Mouse (Mus musculus): ENCODE measurements around the gene Tcirg1. TPM values are rescaled to one million over a fixed set of nuclear protein-coding genes. Genes with fewer than 3 reads are reported as not detected.

Tcirg1 gene
- polyA plus RNA-seq, 1 experiment = 61.1 TPM

DNA sequence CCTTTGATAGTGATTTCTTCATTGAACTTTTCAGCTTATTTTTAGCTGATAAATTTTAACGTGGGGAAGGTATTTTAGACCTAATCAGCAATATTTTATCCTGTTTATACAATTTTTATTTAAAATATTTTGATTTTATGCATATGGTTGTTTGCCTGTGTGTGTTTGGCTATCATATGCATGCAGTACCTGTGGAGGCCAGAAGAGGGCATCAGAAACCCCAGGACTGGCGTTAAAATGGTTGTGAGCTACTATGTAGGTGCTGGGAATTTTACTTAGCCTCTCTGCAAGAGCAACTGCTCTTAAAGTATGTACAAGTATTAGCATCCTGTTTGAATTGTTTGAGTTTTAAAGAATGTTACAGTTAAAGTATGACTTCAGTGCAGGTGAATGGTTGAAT lies 42.0 kb downstream of the Tcirg1 start:
- peaks cover 47% of the 10 kb centered on the region for H3K79me3 ChIP-seq (ENCODE audit: low read depth)
- peaks cover 19% of the 10 kb centered on the region for H3K36me3 ChIP-seq (ENCODE audit: control insufficient read depth, insufficient read depth)
- no peak overlapping the region for H3K4me3 ChIP-seq (ENCODE audit: insufficient read depth, poor library complexity, severe bottlenecking)
- peaks cover 73% of the 10 kb centered on the region for H3K79me2 ChIP-seq (ENCODE audit: control insufficient read depth, insufficient read depth)
- H3K27me3 ChIP-seq (ENCODE audit: control insufficient read depth, insufficient read depth, insufficient read length) = no peaks in the 10 kb centered on the region
- TF ChIP-seq MYOG (IDR thresholded peaks at IDR 0.05; ENCODE audit: control insufficient read depth, extremely low read depth, insufficient read length) (no peak), FOSL1 (IDR thresholded peaks at IDR 0.05; ENCODE audit: insufficient read depth, low read length, poor library complexity, severe bottlenecking) (no peak), USF1 (IDR thresholded peaks at IDR 0.05; ENCODE audit: low read depth) (no peak), MYOD1 (IDR thresholded peaks at IDR 0.05; ENCODE audit: control insufficient read depth, insufficient read length, low read depth) (no peak), MAX (IDR thresholded peaks at IDR 0.05) (no peak), CEBPB (IDR thresholded peaks at IDR 0.05; ENCODE audit: low read depth) (no peak)
- H3ac ChIP-seq (ENCODE audit: control insufficient read depth, insufficient read length, low read depth) = no peak overlapping the region

DNA sequence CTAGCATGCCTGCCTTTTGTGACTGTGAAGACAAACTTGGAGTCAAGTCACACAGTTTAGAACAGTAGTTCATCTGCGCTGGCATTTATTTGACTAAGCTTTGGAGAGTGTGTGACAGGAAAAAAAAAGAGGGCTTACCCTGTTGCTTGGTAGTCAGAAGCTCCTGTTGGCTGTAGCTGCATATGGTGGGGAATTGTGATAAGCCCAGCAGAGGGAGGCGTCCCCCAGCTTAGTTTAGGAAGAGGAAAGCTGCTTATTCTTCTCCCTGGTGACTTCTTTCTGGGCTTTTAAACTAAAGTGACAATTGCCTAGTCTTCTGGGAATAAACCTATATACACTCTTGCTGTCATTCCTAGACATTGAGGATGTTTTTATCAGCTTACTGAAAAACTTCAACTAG lies 44.2 kb downstream of the Tcirg1 start:
- Histone ChIP-seq H3ac (ENCODE audit: control insufficient read depth, insufficient read length, low read depth) (no peak overlapping the region), H3K79me2 (ENCODE audit: control insufficient read depth, insufficient read depth) (peaks cover 80% of the 10 kb centered on the region), H3K79me3 (ENCODE audit: low read depth) (peaks cover 66% of the 10 kb centered on the region), H3K27me3 (ENCODE audit: control insufficient read depth, insufficient read depth, insufficient read length) (no peaks in the 10 kb centered on the region), H3K4me3 (ENCODE audit: insufficient read depth, poor library complexity, severe bottlenecking) (no peak overlapping the region), H3K36me3 (ENCODE audit: control insufficient read depth, insufficient read depth) (peaks cover 21% of the 10 kb centered on the region)
- TF ChIP-seq MAX (IDR thresholded peaks at IDR 0.05) (no peak), MYOD1 (IDR thresholded peaks at IDR 0.05; ENCODE audit: control insufficient read depth, insufficient read length, low read depth) (no peak), FOSL1 (IDR thresholded peaks at IDR 0.05; ENCODE audit: insufficient read depth, low read length, poor library complexity, severe bottlenecking) (no peak), CEBPB (IDR thresholded peaks at IDR 0.05; ENCODE audit: low read depth) (no peak), MYOG (IDR thresholded peaks at IDR 0.05; ENCODE audit: control insufficient read depth, extremely low read depth, insufficient read length) (no peak), USF1 (IDR thresholded peaks at IDR 0.05; ENCODE audit: low read depth) (no peak), CTCF (IDR thresholded peaks at IDR 0.05; ENCODE audit: control insufficient read depth, insufficient read depth, insufficient read length) (no peak)

DNA sequence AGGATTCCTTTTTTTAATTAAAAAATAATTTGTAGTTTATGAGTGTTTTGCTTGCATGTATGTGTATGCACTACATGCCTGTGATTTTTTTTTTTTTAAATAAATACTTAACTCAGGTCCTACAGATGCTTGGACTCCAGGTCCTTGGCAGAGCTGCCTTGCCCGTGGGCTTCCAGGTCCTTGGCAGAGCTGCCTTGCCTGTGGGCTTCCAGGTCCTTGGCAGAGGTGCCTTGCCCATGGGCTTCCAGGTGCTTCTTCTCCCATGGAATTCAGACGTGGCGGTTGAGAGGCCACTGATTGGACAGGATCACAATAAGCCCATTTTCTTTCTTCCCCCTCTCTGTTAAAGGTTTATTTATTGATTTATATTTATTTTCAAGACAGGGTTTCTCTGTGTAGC lies 49.7 kb downstream of the Tcirg1 start:
- H3ac ChIP-seq (ENCODE audit: control insufficient read depth, insufficient read length, low read depth) = no peak overlapping the region
- peaks cover 12% of the 10 kb centered on the region for H3K36me3 ChIP-seq (ENCODE audit: control insufficient read depth, insufficient read depth)
- H3K27me3 ChIP-seq (ENCODE audit: control insufficient read depth, insufficient read depth, insufficient read length) = no peaks in the 10 kb centered on the region
- TF ChIP-seq MYOG (IDR thresholded peaks at IDR 0.05; ENCODE audit: control insufficient read depth, extremely low read depth, insufficient read length) = no peak
- TF ChIP-seq USF1 (IDR thresholded peaks at IDR 0.05; ENCODE audit: low read depth) = no peak
- no peak for TF ChIP-seq FOSL1 (IDR thresholded peaks at IDR 0.05; ENCODE audit: insufficient read depth, low read length, poor library complexity, severe bottlenecking)
- no peak for TF ChIP-seq CEBPB (IDR thresholded peaks at IDR 0.05; ENCODE audit: low read depth)
- no peak for TF ChIP-seq CTCF (IDR thresholded peaks at IDR 0.05; ENCODE audit: control insufficient read depth, insufficient read depth, insufficient read length)
- no peak for TF ChIP-seq MYOD1 (IDR thresholded peaks at IDR 0.05; ENCODE audit: control insufficient read depth, insufficient read length, low read depth)
- no peak for TF ChIP-seq MAX (IDR thresholded peaks at IDR 0.05)
- H3K79me3 ChIP-seq (ENCODE audit: low read depth) = peaks cover 85% of the 10 kb centered on the region
- H3K4me3 ChIP-seq (ENCODE audit: insufficient read depth, poor library complexity, severe bottlenecking) = no peak overlapping the region
- peaks cover 100% of the 10 kb centered on the region for H3K79me2 ChIP-seq (ENCODE audit: control insufficient read depth, insufficient read depth)

DNA sequence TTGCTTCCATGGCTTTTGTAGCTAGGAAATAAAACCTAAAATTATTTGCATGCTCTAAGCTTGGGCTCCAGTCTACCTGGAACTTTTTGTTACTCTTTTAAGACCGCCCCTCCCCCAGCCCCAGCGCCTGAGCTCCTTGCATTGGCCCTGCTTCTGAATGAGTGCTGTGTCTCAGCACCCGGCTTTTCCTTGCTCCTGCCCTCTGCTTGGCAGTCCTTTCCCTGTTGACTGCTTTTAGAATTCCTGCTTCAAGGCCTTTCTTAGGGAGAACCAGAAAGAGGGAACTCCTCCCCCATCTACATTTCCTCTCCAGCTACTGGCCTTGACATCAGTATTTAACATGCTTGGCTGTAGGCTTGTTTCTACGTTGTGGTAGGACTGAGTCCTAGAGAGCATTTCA lies 51.3 kb downstream of the Tcirg1 start:
- peaks cover 85% of the 10 kb centered on the region for H3K79me2 ChIP-seq (ENCODE audit: control insufficient read depth, insufficient read depth)
- no peaks in the 10 kb centered on the region for H3K27me3 ChIP-seq (ENCODE audit: control insufficient read depth, insufficient read depth, insufficient read length)
- TF ChIP-seq MAX (IDR thresholded peaks at IDR 0.05) (no peak), FOSL1 (IDR thresholded peaks at IDR 0.05; ENCODE audit: insufficient read depth, low read length, poor library complexity, severe bottlenecking) (no peak), MYOG (IDR thresholded peaks at IDR 0.05; ENCODE audit: control insufficient read depth, extremely low read depth, insufficient read length) (no peak), CTCF (IDR thresholded peaks at IDR 0.05; ENCODE audit: control insufficient read depth, insufficient read depth, insufficient read length) (no peak), USF1 (IDR thresholded peaks at IDR 0.05; ENCODE audit: low read depth) (no peak), CEBPB (IDR thresholded peaks at IDR 0.05; ENCODE audit: low read depth) (no peak), MYOD1 (IDR thresholded peaks at IDR 0.05; ENCODE audit: control insufficient read depth, insufficient read length, low read depth) (no peak)
- H3K4me3 ChIP-seq (ENCODE audit: insufficient read depth, poor library complexity, severe bottlenecking) = no peak overlapping the region
- no peak overlapping the region for H3ac ChIP-seq (ENCODE audit: control insufficient read depth, insufficient read length, low read depth)
- H3K79me3 ChIP-seq (ENCODE audit: low read depth) = peaks cover 72% of the 10 kb centered on the region
- peaks cover 12% of the 10 kb centered on the region for H3K36me3 ChIP-seq (ENCODE audit: control insufficient read depth, insufficient read depth)

DNA sequence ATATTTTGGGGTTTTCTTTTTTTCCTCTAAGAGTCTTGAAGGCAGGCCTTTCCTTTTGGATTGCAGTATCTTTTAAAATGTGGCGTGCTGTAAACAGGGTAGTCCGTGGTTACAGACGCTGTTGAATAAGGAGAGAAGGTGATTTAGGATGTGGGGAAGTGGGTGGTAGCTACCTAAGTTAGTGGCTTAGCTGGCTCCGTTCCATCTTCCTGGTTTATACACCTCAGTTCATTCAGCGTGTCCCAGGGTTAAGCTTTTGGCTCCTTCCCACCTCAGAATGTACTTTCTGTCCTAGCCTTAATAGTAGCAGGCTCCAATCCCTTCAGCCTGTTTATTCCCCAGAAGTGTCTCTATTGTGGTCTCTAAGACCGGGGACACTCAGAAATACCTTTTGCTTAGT lies 51.8 kb downstream of the Tcirg1 start:
- Histone ChIP-seq H3K4me3 (ENCODE audit: insufficient read depth, poor library complexity, severe bottlenecking) (no peak overlapping the region), H3K36me3 (ENCODE audit: control insufficient read depth, insufficient read depth) (peaks cover 12% of the 10 kb centered on the region), H3K79me2 (ENCODE audit: control insufficient read depth, insufficient read depth) (peaks cover 80% of the 10 kb centered on the region), H3ac (ENCODE audit: control insufficient read depth, insufficient read length, low read depth) (no peak overlapping the region), H3K27me3 (ENCODE audit: control insufficient read depth, insufficient read depth, insufficient read length) (no peaks in the 10 kb centered on the region), H3K79me3 (ENCODE audit: low read depth) (peaks cover 68% of the 10 kb centered on the region)
- TF ChIP-seq MYOD1 (IDR thresholded peaks at IDR 0.05; ENCODE audit: control insufficient read depth, insufficient read length, low read depth) (no peak), USF1 (IDR thresholded peaks at IDR 0.05; ENCODE audit: low read depth) (no peak), CTCF (IDR thresholded peaks at IDR 0.05; ENCODE audit: control insufficient read depth, insufficient read depth, insufficient read length) (no peak), FOSL1 (IDR thresholded peaks at IDR 0.05; ENCODE audit: insufficient read depth, low read length, poor library complexity, severe bottlenecking) (no peak), CEBPB (IDR thresholded peaks at IDR 0.05; ENCODE audit: low read depth) (no peak), MAX (IDR thresholded peaks at IDR 0.05) (no peak)

DNA sequence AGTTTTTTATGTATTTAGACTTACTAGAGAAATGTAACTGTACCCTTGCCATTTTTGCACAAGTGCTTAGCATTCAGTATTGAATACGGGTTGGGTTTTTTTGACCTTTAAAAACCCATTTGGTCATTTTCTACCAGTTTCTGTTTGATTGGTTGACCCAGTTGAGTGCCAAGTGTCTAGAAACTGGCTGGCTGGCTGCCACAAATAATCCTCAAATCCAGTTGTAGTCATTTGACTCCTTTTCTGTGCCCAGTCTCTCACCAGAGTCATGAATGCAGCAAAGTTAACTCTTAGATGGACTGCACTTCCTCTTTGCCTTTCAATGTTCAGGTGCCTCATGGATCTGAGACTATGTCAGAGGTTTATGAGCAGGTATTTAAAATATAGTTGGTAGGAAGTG lies 53.0 kb downstream of the Tcirg1 start:
- no peak overlapping the region for H3ac ChIP-seq (ENCODE audit: control insufficient read depth, insufficient read length, low read depth)
- H3K27me3 ChIP-seq (ENCODE audit: control insufficient read depth, insufficient read depth, insufficient read length) = no peaks in the 10 kb centered on the region
- peaks cover 56% of the 10 kb centered on the region for H3K79me3 ChIP-seq (ENCODE audit: low read depth)
- peaks cover 12% of the 10 kb centered on the region for H3K36me3 ChIP-seq (ENCODE audit: control insufficient read depth, insufficient read depth)
- H3K79me2 ChIP-seq (ENCODE audit: control insufficient read depth, insufficient read depth) = peaks cover 68% of the 10 kb centered on the region
- no peak for TF ChIP-seq MAX (IDR thresholded peaks at IDR 0.05)
- no peak for TF ChIP-seq CEBPB (IDR thresholded peaks at IDR 0.05; ENCODE audit: low read depth)
- no peak for TF ChIP-seq MYOG (IDR thresholded peaks at IDR 0.05; ENCODE audit: control insufficient read depth, extremely low read depth, insufficient read length)
- TF ChIP-seq USF1 (IDR thresholded peaks at IDR 0.05; ENCODE audit: low read depth) = no peak
- TF ChIP-seq CTCF (IDR thresholded peaks at IDR 0.05; ENCODE audit: control insufficient read depth, insufficient read depth, insufficient read length) = no peak
- no peak for TF ChIP-seq MYOD1 (IDR thresholded peaks at IDR 0.05; ENCODE audit: control insufficient read depth, insufficient read length, low read depth)
- no peak for TF ChIP-seq FOSL1 (IDR thresholded peaks at IDR 0.05; ENCODE audit: insufficient read depth, low read length, poor library complexity, severe bottlenecking)
- H3K4me3 ChIP-seq (ENCODE audit: insufficient read depth, poor library complexity, severe bottlenecking) = no peak overlapping the region
